In genomic region chr2:9985979-9986447, GRCm38 (mm10) we compare ENCODE assay signal across 8 mouse cellular contexts.
DNase-seq lines count a peak whose midpoint lies in the region; ATAC-seq and TF ChIP-seq lines count a peak whose summit lies in the region.

No protein-coding gene starts in this region.

- peak; percentile 38 for DNase-seq in neural tube, embryonic 10.5 days (ENCODE audit: extremely low spot score, low spot score)
- DNase-seq in embryo, embryonic 11 days, result peak; percentile 54
- DNase-seq in hindbrain, postnatal 0 days (ENCODE audit: low spot score), result no peak
- DNase-seq in c-Kit-positive CD71-positive TER-119-positive erythroid progenitor cells, embryonic 14.5 days (ENCODE audit: low spot score), result no peak
- no peak for DNase-seq in kidney, adult 2 months
- no peak for DNase-seq in kidney, adult 18-20 months

- H3K4me3 ChIP-seq in neural tube, embryonic 15.5 days (replicated peaks), result no peak overlapping the region
- no peak overlapping the region for H3K4me3 ChIP-seq in hindbrain, postnatal 0 days (ENCODE audit: low read length)
- H3K4me3 ChIP-seq in neural tube, embryonic 12.5 days, result no peak overlapping the region
- no peak overlapping the region for H3K4me3 ChIP-seq in kidney, adult 2 months (ENCODE audit: insufficient read depth, low read depth, low read length)

- 5% methylated on average over 6 of the region's 6 CpGs for WGBS in neural tube, embryonic 15.5 days
- WGBS in hindbrain, postnatal 0 days, result 6% methylated on average over 6 of the region's 6 CpGs
- WGBS in neural tube, embryonic 12.5 days, result under 1% methylated on average over 6 of the region's 6 CpGs
- 24% methylated on average over 6 of the region's 6 CpGs for WGBS in kidney, adult 2 months

- H3K4me1 ChIP-seq in neural tube, embryonic 15.5 days, result peaks cover 11% of the 10 kb centered on the region
- no peaks in the 10 kb centered on the region for H3K4me1 ChIP-seq in hindbrain, postnatal 0 days (ENCODE audit: insufficient read depth, low read length)
- peaks cover 15% of the 10 kb centered on the region for H3K4me1 ChIP-seq in neural tube, embryonic 12.5 days
- H3K4me1 ChIP-seq in kidney, adult 2 months (ENCODE audit: control insufficient read depth, insufficient read depth, low read length), result no peaks in the 10 kb centered on the region

- no peaks in the 10 kb centered on the region for H3K36me3 ChIP-seq in neural tube, embryonic 15.5 days
- no peaks in the 10 kb centered on the region for H3K36me3 ChIP-seq in hindbrain, postnatal 0 days (ENCODE audit: insufficient read depth, low read length)
- no peaks in the 10 kb centered on the region for H3K36me3 ChIP-seq in neural tube, embryonic 12.5 days
- no peaks in the 10 kb centered on the region for H3K36me3 ChIP-seq in kidney, adult 2 months (ENCODE audit: control insufficient read depth, insufficient read depth, low read length)

- H3K4me2 ChIP-seq in neural tube, embryonic 15.5 days, result no peak overlapping the region
- 0 out of 2 replicates have a peak overlapping the region, but pooled peaks have one; percentile 16 for H3K4me2 ChIP-seq in hindbrain, postnatal 0 days (ENCODE audit: low read depth, low read length)
- 0 out of 2 replicates have a peak overlapping the region, but pooled peaks have one; percentile 9 for H3K4me2 ChIP-seq in neural tube, embryonic 12.5 days (replicated peaks)

- TF ChIP-seq CTCF in hindbrain, postnatal 0 days (IDR thresholded peaks at IDR 0.05; ENCODE audit: low read depth), result no peak
- TF ChIP-seq CTCF in kidney, adult 2 months (conservative IDR thresholded peaks at IDR 0.05; ENCODE audit: insufficient read depth, insufficient read length, low read depth, low read length), result no peak

- no peak overlapping the region for H3K9ac ChIP-seq in neural tube, embryonic 15.5 days (replicated peaks)
- H3K9ac ChIP-seq in hindbrain, postnatal 0 days (replicated peaks; ENCODE audit: low read length), result no peak overlapping the region
- no peak overlapping the region for H3K9ac ChIP-seq in neural tube, embryonic 12.5 days

- no peaks in the 10 kb centered on the region for H3K9me3 ChIP-seq in neural tube, embryonic 15.5 days (replicated peaks)
- H3K9me3 ChIP-seq in hindbrain, postnatal 0 days (ENCODE audit: low read length), result no peaks in the 10 kb centered on the region
- H3K9me3 ChIP-seq in neural tube, embryonic 12.5 days, result no peaks in the 10 kb centered on the region

- no peaks in the 10 kb centered on the region for H3K27me3 ChIP-seq in neural tube, embryonic 15.5 days (replicated peaks)
- no peaks in the 10 kb centered on the region for H3K27me3 ChIP-seq in hindbrain, postnatal 0 days (ENCODE audit: insufficient read depth, low read length)
- no peaks in the 10 kb centered on the region for H3K27me3 ChIP-seq in neural tube, embryonic 12.5 days (replicated peaks)
- H3K27me3 ChIP-seq in kidney, adult 2 months (replicated peaks; ENCODE audit: control insufficient read depth, insufficient read depth, low read length), result no peaks in the 10 kb centered on the region

- TF ChIP-seq POLR2A in kidney, adult 2 months (IDR thresholded peaks at IDR 0.05; ENCODE audit: low read depth, low read length), result no peak

- H3K27ac ChIP-seq in neural tube, embryonic 15.5 days (replicated peaks), result no peak overlapping the region
- H3K27ac ChIP-seq in hindbrain, postnatal 0 days, result no peak overlapping the region
- no peak overlapping the region for H3K27ac ChIP-seq in neural tube, embryonic 12.5 days
- no peak overlapping the region for H3K27ac ChIP-seq in kidney, adult 2 months (ENCODE audit: insufficient read depth, low read depth, low read length)

- ATAC-seq in neural tube, embryonic 15.5 days (ENCODE audit: low FRiP score), result no peak
- ATAC-seq in hindbrain, postnatal 0 days, result peak; percentile 51; the same call in 1 of the 2 replicates
- peak; percentile 63; the same call in 1 of the 2 replicates for ATAC-seq in neural tube, embryonic 12.5 days (ENCODE audit: low FRiP score, low read depth)

Comparison
In these comparisons a context has a peak if more than half of its experiments do, and no peak if none do; other contexts are left out.
1. DNase-seq: peak in neural tube, embryonic 10.5 days (single experiment) and embryo, embryonic 11 days (single experiment); none in hindbrain, postnatal 0 days (single experiment), c-Kit-positive CD71-positive TER-119-positive erythroid progenitor cells, embryonic 14.5 days (single experiment), kidney, adult 2 months (single experiment) and kidney, adult 18-20 months (single experiment).